Mouse (Mus musculus): ENCODE results near the gene Prkd2. TPM values are rescaled to one million over a fixed set of nuclear protein-coding genes. Genes with fewer than 3 reads are reported as not detected.

Gene Prkd2
- total RNA-seq, 4 experiments from 2014 or later, result 17.0 to 27.1 (median 20.9) TPM

DNA sequence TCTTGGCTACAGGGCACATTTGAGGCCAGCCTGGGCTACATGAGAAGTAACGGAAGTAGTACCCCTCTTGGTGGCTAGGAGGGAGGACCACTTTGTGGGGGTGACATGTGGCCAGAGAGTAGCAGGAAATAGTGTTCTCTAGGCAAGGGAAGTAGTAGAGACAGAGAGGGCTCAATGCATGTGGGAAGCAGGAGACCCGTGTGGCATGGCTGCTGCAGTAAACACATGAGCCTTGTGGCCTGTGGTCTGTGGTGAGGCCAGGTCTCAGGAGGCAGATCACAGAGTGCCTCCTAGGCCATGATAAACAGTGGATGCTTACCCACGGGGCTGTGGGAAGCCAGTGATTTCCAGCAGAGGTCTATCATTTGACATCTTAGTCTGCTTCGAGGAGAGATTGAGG is 15.4 kb upstream of the Prkd2 start:
- DNase-seq, result no peak

DNA sequence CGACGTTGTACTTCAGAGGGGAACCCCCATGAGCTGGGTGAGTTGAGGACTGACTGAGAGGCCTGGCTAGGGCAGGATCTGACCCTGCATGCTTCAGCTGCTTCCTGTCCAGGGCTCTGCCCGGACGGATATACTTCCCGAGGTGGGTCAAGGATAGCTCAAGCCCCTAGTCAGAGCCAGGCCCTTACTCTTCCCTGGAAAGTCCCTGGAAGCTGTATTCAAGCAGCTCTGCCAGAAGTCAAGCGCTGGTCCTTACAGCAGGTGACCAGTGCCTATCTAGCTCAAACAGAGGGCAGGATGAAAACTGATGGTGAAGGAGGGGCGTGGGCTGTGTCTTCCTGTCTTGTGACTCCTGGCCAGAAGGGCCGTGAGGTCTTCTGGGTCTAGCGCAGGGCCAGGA is 12.3 kb upstream of the Prkd2 start:
- DNase-seq, result no peak

DNA sequence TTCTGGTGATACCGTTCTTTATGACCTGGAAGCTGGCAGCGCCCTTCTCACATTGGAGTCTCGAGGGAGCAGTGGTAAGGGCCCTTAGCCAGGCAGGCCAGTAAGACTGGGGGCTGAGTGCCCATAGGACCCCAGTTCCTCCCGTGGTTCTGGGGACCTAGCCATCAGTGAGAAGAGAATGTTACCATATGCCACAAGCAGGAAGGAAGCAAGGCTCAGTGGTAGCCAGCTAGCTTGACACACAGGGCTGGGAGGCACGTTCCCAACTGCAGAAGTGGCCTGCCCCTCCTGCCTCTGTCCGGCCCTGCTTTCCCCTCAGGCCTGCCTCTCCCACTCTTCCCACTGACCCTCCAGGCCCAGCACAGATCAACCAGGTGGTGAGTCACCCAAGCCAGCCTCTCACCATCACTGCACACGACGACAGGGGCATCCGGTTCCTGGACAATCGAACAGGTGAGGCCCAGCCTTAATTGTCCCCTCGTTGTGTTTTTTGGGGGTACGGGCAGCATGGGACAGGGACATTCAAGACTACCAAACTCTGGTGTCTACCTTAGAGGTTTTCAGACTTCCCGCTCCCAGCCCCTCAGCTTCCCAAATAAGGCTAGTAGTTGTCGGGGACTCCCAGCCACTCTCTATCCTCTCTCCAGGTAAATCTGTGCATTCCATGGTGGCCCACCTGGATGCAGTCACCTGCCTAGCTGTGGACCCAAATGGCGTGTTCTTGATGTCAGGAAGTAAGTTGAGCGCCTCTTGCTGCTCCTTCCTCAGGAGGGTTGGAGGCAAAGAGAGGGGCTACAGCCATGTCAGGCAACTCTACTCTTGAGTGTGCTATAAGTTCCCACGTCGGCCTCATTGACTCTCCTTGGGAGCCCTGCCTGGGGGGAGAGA is 4.5 kb upstream of the Prkd2 start:
- no peak for DNase-seq

DNA sequence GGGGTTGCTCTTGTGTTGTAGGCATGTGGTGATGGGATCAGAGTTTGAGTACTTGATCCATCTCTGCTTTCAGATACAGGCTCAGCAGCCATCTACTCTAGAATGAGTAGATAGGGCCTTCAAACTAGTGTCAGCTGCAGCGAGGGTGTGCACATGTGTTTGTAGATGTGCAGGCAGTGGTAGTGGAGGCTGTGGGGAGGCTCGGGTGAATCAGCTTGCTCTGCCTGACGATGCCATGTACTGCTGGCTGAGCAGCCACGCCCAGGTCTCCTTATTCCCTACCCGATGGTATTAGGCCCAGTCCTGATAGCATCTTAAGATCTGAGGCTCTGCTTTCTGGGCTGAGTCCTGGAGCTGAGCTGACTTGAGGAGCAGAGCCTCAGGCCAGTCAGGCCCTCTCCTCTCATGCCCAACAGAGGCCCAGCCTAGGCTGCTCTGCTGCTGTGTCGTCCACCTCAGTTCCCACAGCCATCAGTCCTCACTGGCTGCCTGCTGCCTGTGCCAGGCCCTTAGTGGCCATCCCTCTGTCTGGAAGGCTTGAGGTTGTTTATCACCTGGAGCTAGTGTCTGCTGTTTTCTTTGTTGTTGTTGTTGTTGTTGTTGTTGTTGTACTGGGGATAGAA is 3.8 kb upstream of the Prkd2 start:
- no peak for DNase-seq

DNA sequence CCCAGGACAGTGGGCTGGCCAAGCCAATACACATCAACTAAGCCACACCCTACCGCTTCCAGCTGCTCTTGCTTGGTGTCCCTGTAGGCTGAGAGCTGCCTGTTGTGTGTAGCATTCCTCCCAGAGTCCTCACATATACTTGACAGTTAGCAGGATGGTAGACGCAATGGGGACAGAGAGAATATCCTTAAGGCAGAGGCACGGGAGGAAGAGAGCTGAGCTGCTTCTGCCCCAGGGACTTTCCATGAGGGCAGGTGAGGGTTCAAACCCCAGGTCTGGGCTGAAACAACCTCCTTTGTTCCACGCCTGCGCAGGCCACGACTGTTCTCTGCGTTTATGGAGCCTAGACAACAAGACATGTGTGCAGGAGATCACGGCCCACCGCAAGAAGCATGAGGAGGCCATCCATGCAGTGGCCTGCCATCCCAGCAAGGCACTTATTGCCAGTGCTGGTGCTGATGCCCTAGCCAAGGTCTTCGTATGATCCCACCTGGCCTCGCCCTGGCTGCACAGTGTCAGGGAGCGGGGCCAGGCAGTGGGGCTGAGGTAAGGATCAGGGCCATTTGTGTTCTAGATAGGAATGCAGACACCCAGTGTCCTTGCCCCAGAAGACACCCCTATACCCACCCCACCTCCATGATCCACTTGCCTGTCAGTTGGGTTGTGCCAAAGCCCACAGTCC is 3.1 kb upstream of the Prkd2 start:
- no peak for DNase-seq

DNA sequence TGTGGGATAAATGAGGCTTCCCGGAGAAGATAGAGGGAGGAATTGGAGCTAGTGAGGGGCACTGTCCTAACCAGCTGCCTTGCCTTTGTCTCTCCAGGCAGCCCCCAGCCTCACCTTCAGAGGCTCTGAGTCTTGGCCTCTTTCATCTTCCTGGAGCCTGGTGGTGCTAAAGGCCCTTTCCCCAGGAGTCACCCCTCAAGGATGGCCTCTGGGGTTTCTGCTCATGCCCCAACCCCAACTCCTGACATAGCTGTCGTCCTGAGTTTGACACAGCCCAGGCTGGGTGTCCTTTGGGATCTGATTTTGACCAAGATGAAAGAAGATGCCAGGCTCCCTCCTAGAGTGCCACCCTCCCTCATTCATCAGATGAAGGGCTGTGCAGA is 2.6 kb upstream of the Prkd2 start:
- no peak for DNase-seq

DNA sequence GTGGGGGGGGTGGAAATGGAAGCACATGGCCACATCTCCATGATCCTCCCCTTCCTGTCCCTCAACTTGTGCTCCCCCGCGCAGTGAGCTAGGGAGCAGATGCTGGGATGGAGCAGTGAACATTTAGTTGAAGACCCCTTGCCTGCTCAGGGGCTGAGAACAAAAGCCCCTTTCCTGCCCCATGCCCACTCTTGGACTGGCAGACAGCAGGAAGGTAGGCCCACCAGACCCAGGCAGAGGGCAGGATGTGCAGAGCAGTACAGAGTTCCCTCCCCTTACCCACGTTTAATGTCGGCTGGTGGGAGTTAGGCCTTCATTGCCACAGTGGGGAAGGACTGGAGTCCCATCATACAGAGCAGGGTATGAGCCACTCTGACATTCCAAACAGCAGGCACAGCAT is 1.6 kb upstream of the Prkd2 start:
- no peak for DNase-seq

DNA sequence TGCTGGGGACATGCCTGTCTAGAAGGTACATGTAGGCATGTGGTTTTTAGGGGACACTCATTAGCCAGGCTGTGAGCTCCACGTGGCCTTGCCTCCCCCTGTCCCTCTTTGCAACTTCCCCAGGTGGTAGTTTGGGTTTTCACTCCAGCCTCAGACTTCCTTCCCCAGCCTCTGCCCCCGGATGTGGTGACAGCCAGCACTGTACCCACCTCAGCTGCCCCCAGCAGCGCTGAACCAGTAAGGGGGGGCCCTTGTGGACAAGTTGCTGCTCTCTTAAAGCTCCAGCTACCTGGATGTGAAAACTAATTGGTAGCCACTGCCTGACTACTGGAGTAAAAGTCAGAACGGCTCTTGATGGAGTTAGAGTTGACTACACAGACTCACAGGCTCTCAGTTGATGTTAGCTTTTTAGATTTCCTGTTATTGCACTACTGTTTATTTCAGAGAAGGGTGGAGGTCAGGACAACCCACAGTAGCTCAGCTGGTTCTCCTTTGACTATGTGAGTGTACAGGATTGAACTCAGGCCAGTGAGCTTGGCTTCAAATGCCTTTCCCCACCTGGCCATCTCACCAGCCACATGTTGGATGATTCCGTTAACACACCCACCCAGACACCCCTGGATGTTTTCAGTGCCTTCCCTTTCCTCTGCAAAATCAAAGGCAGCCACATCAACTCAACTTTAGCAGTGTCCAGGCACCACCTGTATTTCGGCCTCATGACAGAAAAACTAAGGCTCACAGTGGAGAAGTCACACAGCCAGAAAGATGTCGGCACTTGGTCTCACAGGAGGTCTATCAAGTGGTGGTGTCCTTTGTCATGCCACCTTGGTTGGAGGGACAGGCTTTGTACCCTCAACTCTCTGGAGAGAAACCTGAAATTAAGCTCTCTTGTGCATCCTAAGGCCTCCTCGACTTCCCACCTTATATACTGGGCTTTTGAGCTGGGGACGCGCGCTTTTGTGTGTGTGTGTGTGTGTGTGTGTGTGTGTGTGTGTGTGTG is 841 bp upstream of the Prkd2 start:
- DNase-seq, result no peak

DNA sequence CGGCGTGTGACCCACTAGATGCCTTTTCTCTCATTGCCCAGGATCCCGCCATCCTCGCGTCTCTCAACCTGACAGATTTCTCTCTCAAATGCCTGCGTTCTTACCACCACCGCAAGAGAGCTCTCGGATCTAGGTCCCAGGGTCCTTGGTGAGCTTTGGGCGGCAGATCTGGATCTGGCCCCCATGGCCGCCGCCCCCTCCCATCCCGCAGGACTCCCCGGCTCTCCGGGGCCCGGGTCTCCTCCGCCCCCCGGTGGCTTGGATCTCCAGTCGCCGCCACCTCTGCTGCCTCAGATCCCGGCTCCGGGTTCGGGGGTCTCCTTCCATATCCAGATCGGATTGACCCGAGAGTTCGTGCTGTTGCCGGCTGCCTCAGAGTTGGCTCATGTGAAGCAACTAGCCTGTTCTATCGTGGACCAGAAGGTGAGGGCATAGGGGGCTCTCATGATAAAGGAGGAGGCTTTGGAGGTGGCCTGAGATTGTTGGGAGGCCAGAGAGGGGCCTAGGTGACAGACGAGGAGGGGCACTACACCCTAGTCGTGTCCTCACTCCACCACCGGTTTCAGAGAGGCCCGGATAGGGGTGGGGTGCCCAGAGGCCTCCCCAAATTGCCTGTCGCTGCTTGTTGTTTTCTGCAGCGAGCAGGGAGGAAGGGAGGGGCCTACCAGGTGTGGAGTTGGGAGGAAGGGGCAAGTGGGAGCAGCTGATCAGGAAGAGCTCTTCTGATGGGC is 904 bp downstream of the Prkd2 start:
- DNase-seq, result no peak

DNA sequence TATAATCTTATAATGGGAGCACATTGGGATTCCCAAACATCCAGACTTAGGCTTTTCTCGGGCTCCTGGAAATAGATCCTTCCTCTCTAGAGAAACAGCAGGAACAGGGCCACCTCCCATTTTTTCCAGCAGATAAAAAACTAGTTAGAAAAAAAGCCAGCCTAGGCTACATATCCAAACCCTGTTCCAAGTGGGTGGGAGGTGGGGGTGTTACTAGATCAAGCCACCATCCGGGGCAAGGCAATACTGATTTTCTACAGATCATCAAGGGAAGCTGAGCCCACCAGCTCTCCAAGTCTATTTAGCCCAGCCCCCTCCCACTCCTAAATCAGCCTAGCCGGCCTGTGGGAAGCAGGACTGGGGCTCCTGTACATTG is 2.0 kb downstream of the Prkd2 start:
- DNase-seq, result no peak

DNA sequence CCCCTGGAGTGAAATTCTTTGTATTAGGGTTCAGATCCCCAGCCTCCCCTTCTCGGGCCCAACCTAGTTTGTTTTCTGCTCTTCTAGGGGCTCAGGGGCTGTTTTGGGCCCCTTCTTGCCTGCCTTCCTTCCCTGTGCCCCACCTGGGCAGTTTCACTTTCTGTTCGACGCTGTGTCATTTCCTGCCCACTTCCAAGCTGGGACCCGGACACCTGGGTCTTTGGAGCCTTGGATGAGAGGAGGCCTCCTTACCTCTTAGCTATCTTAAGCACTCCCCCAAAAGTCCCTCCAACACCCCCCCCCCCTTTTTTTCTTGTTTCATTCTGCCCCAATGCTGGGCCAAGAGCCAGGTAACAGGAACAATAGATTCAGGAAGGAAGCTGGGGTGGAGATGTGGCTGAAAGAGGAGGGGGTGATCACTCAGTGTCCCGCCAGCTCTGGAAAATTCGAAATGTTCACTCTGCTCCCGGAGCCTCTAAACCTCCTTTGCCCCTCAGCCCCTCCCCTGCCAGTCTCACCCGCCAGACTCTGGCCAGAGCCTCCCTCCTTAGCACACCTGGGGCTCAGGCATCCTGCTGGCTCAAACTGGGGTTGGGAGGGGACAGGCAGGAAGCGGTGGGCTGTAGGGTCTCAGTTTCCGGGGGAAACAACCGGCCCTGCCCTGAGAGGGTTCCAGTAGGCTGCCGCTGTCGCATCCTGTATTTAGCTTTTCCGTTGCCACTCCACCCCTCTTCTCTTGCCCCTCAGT is 2.5 kb downstream of the Prkd2 start:
- no peak for DNase-seq

DNA sequence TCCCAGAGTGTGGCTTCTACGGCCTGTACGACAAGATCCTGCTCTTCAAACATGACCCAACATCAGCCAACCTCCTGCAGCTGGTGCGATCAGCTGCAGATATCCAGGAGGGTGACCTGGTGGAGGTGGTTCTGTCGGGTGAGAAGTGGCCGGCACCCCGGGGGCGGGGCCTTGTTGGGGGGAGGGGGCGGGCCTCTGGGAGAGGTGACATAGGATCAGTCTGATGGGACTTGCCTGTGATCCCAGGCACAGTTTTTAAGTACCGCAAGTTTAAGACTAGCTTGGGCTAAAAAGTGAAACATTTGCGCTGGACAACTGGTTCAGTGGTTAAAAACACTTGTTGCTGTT is 3.1 kb downstream of the Prkd2 start:
- DNase-seq, result no peak

DNA sequence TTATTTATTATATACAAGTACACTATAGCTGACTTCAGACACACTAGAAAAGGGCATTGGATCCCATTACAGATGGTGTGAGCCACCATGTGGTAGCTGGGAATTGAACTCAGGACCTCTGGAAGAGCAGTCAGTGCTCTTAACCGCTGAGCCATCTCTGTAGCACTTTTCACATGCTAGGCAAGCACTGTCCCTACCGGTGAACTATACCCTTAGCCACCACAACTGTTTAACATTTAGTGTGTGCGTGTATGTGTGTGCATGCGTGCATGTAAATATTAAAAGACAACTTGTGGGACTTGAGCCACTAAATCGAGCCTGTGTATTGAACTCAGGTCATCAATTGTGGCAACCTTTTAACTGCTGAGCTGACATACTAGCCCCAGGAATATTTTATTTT is 4.1 kb downstream of the Prkd2 start:
- no peak for DNase-seq

DNA sequence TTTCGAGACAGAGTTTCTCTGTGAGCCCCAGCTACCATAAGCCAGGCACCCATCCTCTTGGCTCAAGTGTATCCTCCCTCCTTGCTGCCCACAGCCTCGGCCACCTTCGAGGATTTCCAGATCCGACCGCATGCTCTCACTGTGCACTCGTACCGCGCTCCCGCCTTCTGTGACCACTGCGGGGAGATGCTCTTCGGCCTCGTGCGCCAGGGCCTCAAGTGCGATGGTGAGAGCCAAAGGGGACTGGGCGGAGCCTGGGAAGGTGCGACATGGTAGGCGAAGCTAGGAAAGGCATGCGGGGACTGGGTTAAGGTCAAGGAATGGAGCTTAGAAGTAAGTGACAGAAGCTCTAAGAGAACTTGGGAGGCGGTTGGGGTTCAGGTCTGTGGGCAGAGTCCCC is 4.8 kb downstream of the Prkd2 start:
- no peak for DNase-seq

DNA sequence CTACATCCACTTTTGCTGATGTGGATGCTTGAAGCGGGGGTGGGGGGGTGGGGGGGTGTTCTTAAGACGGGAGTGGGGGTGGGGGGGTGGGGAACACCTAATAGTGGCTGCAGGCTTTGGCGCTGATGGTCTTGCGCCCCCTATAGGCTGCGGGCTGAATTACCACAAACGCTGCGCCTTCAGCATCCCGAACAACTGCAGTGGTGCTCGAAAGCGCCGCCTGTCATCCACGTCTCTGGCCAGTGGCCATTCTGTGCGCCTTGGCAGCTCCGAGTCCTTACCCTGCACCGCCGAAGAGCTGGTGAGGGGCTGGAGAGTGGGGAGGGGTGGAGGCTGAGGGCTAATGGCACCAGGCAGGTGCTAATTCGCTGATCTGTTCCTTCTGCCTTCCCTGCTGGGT is 5.9 kb downstream of the Prkd2 start:
- no peak for DNase-seq

DNA sequence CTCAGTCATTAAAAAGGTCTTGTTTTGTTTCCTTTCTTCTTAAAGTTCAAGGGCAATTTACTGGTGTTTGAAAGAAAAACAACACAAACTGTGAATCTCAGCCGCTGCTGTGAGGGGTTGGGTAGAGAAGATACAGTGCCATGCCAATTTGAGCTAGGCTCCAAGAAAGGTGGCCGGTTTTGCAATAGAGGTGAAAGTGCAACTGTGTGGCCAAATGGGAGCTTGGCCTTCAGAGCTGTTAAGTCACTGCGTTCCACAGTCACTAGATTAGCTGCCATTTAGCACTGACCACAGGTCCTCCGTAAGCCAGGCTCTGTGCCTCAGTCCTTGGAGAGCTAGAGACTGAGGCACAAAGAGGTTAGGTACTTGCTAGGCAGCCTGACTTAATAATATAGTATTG is 8.9 kb downstream of the Prkd2 start:
- DNase-seq, result peak; percentile 31

DNA sequence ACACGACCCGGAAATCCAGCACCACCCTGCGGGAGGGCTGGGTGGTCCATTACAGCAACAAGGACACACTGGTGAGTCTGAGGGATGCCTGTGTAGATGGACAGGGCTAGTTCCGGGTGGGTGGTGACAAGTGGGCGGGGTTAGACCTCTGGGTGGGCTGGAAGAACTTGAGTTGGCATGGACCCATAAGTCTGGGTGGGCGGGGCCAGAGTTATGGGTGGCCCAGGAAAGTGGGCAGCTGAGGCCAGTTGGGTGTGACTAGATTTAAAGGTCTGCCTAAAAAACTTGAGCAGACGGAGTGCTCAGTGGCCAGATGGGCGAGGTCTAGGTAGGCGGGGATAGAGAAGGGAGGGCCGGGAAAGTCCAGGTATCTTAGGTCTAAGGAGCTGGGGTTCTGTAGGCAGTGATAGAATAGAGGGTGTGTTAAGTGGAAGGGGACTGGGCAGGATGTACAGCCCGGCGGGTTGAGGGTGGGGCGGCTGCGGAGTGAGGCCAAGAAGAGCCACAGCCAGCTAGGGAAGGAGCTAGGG is 10.7 kb downstream of the Prkd2 start:
- no peak for DNase-seq

DNA sequence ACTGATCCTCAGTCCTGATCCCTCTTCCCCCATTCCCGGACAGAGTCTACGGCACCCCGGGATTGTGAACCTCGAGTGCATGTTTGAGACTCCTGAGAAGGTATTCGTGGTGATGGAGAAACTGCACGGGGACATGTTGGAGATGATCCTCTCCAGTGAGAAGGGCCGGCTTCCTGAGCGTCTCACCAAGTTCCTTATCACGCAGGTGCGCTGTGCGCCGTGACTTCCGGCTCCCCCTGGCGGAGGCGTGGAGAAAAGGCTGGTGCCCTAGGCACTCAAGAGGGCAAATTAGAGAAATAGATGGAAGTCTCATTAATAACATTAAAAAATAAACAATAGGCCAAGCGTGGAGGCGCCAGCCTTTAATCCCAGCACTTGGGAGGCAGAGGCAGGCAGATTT is 15.6 kb downstream of the Prkd2 start:
- no peak for DNase-seq

DNA sequence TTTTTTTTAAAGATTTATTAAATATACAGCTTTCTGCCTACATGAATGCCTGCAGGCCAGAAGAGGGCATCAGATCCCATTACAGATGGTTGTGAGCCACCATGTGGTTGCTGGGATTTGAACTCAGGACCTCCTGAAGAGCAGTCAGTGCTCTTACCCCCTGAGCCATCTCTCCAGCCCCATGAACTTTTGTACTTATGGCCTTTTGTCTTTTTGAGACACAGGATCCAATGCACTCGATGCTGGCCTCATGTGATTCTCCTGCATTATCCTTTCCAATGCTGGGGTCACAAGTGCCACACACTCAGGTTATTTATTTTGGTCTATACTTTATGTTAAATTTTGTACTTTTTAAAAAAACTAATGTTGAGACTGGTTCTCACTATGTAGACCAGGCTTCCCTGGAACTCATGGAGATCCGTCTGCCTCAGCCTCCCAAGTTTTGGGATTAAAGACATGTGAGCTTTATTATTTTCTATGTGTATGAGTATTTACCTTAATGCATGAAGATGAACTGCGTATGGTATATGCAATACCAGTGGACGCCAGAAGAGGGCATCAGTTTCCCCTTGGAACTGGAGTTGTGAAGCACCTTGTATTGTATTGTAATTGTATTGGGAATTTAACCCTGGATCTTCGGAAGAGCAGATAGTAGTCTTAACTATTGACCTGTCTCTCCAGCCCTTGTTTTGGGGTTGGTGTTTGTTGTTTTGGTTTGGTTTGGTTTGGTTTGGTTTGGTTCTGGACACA is 17.4 kb downstream of the Prkd2 start:
- DNase-seq, result no peak

DNA sequence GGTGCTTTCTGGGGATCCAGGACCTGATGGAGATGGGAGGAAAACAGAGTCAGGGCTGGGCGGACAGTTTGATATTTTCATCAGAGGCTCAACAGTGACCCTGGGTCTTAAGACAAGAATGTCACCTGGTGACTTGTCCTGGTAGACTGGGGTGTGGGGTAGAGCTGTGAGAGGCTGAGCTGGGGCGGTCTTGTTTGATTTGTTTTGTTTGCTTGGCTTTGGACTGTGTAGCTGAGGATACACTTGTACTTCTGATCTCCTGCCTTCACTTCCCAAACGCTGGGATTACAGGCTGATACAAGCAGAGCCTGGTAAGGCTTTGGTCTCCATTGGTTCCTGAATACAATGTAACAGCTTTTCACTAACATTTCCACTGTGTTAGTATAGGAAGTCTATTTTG is 24.8 kb downstream of the Prkd2 start:
- no peak for DNase-seq
